Mouse (Mus musculus) forebrain, postnatal 0 days (tissue): Measurements from ENCODE around the gene Siae. TPM values are rescaled to one million over a fixed set of nuclear protein-coding genes. Genes with fewer than 3 reads are reported as not detected.

Experiments
- ATAC-seq: fragments of 200-750 bp; cut with Nextera tagmentation; 2 replicates; pipeline ENCODE4 v1.8.0; 2017; ENCODE audit warnings: mild to moderate bottlenecking, moderate library complexity
- DNase-seq: peaks from one replicate; pipeline ENCODE4 v3.0.0-alpha.2; 2015
- H3K27ac ChIP-seq: fragments of 300-500 bp; sonication (generic); 2 replicates; pipeline ENCODE4 v1.5.1; 2014; ENCODE audit warnings: low read depth, mild to moderate bottlenecking, antibody characterized with exemption, low read length, moderate library complexity, mixed read lengths
- H3K27me3 ChIP-seq: fragments of 300-500 bp; sonication (generic); 2 replicates; pipeline ENCODE4 v1.6.1; 2014; ENCODE audit warnings: mild to moderate bottlenecking, low read length, mixed read lengths; ENCODE audit not compliant: insufficient read depth
- H3K36me3 ChIP-seq: fragments of 300-500 bp; sonication (generic); 2 replicates; pipeline ENCODE4 v1.6.1; 2014; ENCODE audit warnings: mild to moderate bottlenecking, moderate library complexity; ENCODE audit not compliant: insufficient read depth
- H3K4me1 ChIP-seq: fragments of 300-500 bp; sonication (generic); 2 replicates; pipeline ENCODE4 v1.6.1; 2014; ENCODE audit warnings: antibody characterized with exemption; ENCODE audit not compliant: insufficient read depth
- H3K4me2 ChIP-seq: fragments of 300-500 bp; sonication (generic); 2 replicates; pipeline ENCODE4 v1.6.1; 2014; ENCODE audit warnings: low read depth, mild to moderate bottlenecking, moderate library complexity
- H3K4me3 ChIP-seq: fragments of 300-500 bp; sonication (generic); 2 replicates; pipeline ENCODE4 v1.5.1; 2014; ENCODE audit warnings: low read depth, low read length, mixed read lengths
- H3K9ac ChIP-seq: fragments of 300-500 bp; sonication (generic); 2 replicates; pipeline ENCODE4 v1.6.1; 2014; ENCODE audit warnings: mild to moderate bottlenecking
- H3K9me3 ChIP-seq: fragments of 300-500 bp; sonication (generic); 2 replicates; pipeline ENCODE4 v1.6.1; 2016; ENCODE audit warnings: low read length
- CTCF ChIP-seq: sonication (generic); IDR thresholded peaks from 2 replicates; pipeline ENCODE4 v1.5.1; 2016; ENCODE audit warnings: antibody characterized with exemption, control low read depth, low read depth
- WGBS: fragments of 180-500 bp; shearing (Covaris S2); extraction: QIAGEN DNeasy Blood & Tissue Kit; methylation state at CpG from one replicate; pipeline ENCODE4 v1.1.7; 2014; 5-methylcytosine and 5-hydroxymethylcytosine counted together
- polyA plus RNA-seq: library from polyadenylated mRNA; unstranded; fragments of >200 nt; fragmentation: Nextera tagmentation; extraction: Ambion mirVana; gene quantifications from 2 replicates; pipeline ENCODE4 v1.2.1, GENCODE M21; 2015
- total RNA-seq: library from RNA; depleted of rRNA; stranded (reverse); fragments of >200 nt; gene quantifications from 2 replicates; pipeline ENCODE4 v1.2.3, GENCODE M21; 2014; rRNA removed

The Siae gene
- total and polyA plus RNA-seq, 2 experiments from 2014 or later, result 13.7 to 13.8 TPM

DNA sequence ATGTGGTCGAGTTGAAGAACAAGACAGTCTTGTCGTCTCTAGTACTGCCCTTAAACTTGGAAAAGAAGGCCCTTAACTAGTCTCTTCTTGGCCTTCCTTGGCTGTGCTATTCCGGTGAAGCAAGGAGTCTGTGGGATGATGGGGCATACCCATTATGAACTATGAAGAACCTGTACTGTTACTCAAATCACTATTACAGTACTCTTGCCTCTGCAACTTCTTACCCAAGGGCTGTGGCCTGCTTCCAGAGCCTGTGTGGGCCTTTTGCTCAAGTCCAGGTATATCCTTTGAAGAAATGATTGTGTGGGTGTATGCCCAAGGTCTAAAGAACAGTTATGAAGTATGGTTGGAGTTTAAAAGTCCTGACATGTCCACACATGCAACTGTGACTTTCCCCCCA is 114.8 kb downstream of the Siae start:
- Histone ChIP-seq H3K9me3 (no peaks in the 10 kb centered on the region), H3K27ac (no peak overlapping the region), H3K27me3 (no peaks in the 10 kb centered on the region), H3K36me3 (no peaks in the 10 kb centered on the region), H3K4me3 (no peak overlapping the region), H3K4me1 (no peaks in the 10 kb centered on the region), H3K9ac (no peak overlapping the region), H3K4me2 (no peak overlapping the region)
- TF ChIP-seq CTCF, result no peak
- ATAC-seq (no peak), DNase-seq (no peak)
- 89% methylated on average over 3 of the region's 3 CpGs for WGBS

DNA sequence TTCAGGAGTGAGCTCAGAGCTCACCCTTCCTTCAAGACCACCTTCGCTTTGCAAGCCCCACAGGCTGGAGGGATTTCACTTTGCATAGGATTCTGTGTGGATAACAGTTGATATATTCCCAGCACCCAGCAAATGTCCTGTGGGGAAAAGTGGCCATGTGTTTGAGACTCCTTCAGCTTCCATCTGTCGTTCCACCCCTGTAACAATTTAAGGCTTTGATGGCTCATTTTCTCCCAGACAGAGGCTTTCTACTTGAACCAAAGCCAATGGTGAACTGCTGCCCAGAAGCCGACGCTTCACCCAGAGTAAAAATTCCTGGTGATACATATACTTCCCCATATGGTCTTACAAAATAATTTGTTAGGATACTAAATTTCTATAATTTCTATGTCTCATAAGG is 119.8 kb downstream of the Siae start:
- Histone ChIP-seq H3K4me2 (no peak overlapping the region), H3K4me1 (no peaks in the 10 kb centered on the region), H3K4me3 (no peak overlapping the region), H3K27ac (no peak overlapping the region), H3K36me3 (no peaks in the 10 kb centered on the region), H3K27me3 (no peaks in the 10 kb centered on the region), H3K9me3 (no peaks in the 10 kb centered on the region), H3K9ac (no peak overlapping the region)
- WGBS, result 50% methylated on average over 4 of the region's 4 CpGs
- DNase-seq (no peak), ATAC-seq (no peak)
- TF ChIP-seq CTCF, result no peak

GRCm38 (mm10) chr9:37681123-37681522 is 125.6 kb downstream of the Siae start:
- DNase-seq (no peak), ATAC-seq (no peak)
- Histone ChIP-seq H3K27ac (no peak overlapping the region), H3K36me3 (no peaks in the 10 kb centered on the region), H3K4me1 (no peaks in the 10 kb centered on the region), H3K9me3 (no peaks in the 10 kb centered on the region), H3K4me2 (no peak overlapping the region), H3K4me3 (no peak overlapping the region), H3K27me3 (no peaks in the 10 kb centered on the region), H3K9ac (no peak overlapping the region)
- TF ChIP-seq CTCF, result no peak
- WGBS, result 92% methylated on average over 1 of the region's 1 CpGs

DNA sequence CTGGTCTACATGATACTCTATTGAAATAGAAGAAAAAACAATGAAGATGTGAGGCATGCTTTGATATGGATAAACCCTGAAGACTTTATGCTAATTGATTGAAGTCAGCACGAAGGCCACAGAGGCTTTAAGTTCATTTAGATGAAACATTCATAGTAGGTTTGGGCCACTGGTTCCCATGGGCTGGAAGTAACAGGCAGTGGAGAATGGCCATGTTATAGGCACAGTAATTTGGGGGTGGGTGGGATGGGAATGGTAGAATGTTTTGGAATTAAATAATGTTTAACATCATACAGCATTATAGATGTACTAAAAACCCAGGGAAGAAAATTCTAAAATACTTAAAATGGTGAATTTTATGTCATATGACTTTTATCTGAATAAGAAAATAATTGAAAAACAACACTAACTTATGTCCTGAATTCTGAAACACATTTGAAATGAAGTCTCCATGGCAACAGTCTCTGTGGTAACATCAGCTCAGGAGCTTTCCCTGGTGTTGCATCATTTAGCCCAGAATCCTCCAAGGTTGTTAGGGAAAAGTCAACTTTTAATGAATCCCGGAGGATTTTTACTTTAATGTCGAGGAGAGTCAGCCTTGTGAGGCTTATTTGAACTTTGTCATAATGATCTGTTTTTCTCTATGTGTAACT is 131.9 kb downstream of the Siae start:
- Histone ChIP-seq H3K9ac (no peak overlapping the region), H3K4me3 (no peak overlapping the region), H3K4me2 (no peak overlapping the region), H3K9me3 (no peaks in the 10 kb centered on the region), H3K4me1 (peaks cover 5% of the 10 kb centered on the region; the same call in 1 of the 2 replicates), H3K27ac (0 out of 2 replicates have a peak overlapping the region, but pooled peaks have one; percentile 35), H3K27me3 (no peaks in the 10 kb centered on the region), H3K36me3 (no peaks in the 10 kb centered on the region)
- DNase-seq (peak; percentile 62), ATAC-seq (peak; percentile 87)
- WGBS, result 45% methylated on average over 3 of the region's 3 CpGs
- no peak for TF ChIP-seq CTCF

- Histone ChIP-seq H3K9me3 (no peaks in the 10 kb centered on the region), H3K4me2 (no peak overlapping the region), H3K9ac (no peak overlapping the region), H3K4me3 (no peak overlapping the region), H3K27me3 (no peaks in the 10 kb centered on the region), H3K4me1 (peaks cover 5% of the 10 kb centered on the region; the same call in 1 of the 2 replicates), H3K27ac (0 out of 2 replicates have a peak overlapping the region, but pooled peaks have one; percentile 35), H3K36me3 (no peaks in the 10 kb centered on the region)
- ATAC-seq (peak; percentile 59), DNase-seq (no peak)
- 29% methylated on average over 3 of the region's 3 CpGs for WGBS
- no peak; the same call in 1 of the 2 replicates for TF ChIP-seq CTCF
These were observed 132.4 kb downstream of the Siae start for GRCm38 (mm10) chr9:37687941-37688303.

- peak; percentile 63 for TF ChIP-seq CTCF
- peak; percentile 74 for ATAC-seq
- no peak overlapping the region for H3K27ac ChIP-seq
These were observed 134.6 kb downstream of the Siae start for GRCm38 (mm10) chr9:37689970-37690686.

More at GRCm38 (mm10) chr9:37689970-37690686, 134.6 kb downstream of the Siae start:
- peak; percentile 54 for DNase-seq
- Histone ChIP-seq H3K36me3 (no peaks in the 10 kb centered on the region), H3K4me2 (no peak overlapping the region), H3K4me1 (peaks cover 5% of the 10 kb centered on the region; the same call in 1 of the 2 replicates), H3K27me3 (no peaks in the 10 kb centered on the region), H3K9me3 (no peaks in the 10 kb centered on the region), H3K9ac (no peak overlapping the region), H3K4me3 (no peak overlapping the region)
- 27% methylated on average over 5 of the region's 5 CpGs for WGBS

Other genes with a start within 250 kb of the Siae start
- 6.3 and 8.7 TPM in 2 replicates for gene Ccdc15, start 207.3 kb upstream of the Siae start, total RNA-seq
- gene Ccdc15, start 207.3 kb upstream of the Siae start, polyA plus RNA-seq, result 4.2 and 7.8 TPM in 2 replicates
- gene Hepacam, start 188.3 kb upstream of the Siae start, total RNA-seq, result 11.8 and 17.2 TPM in 2 replicates
- 27.8 and 39.8 TPM in 2 replicates for gene Hepacam, start 188.3 kb upstream of the Siae start, polyA plus RNA-seq
- 4.1 and 9.6 TPM in 2 replicates for gene Robo4, start 153.8 kb upstream of the Siae start, total RNA-seq
- 3.1 and 3.3 TPM in 2 replicates for gene Robo4, start 153.8 kb upstream of the Siae start, polyA plus RNA-seq
- gene Robo3, start 122.5 kb upstream of the Siae start, total RNA-seq, result 1.2 and 1.9 TPM in 2 replicates
- gene Robo3, start 122.5 kb upstream of the Siae start, polyA plus RNA-seq, result 0.48 and 1.5 TPM in 2 replicates
- gene Msantd2, start 66.4 kb upstream of the Siae start, total RNA-seq, result 43.3 and 122 TPM in 2 replicates
- 15.3 and 19.5 TPM in 2 replicates for gene Msantd2, start 66.4 kb upstream of the Siae start, polyA plus RNA-seq
- gene Esam, start 27.6 kb upstream of the Siae start, total RNA-seq, result 29.0 and 144 TPM in 2 replicates
- gene Esam, start 27.6 kb upstream of the Siae start, polyA plus RNA-seq, result 36.3 and 37.3 TPM in 2 replicates
- 2.4 and 2.5 TPM in 2 replicates for gene Vsig2, start 16.4 kb upstream of the Siae start, total RNA-seq
- 1.2 and 1.3 TPM in 2 replicates for gene Vsig2, start 16.4 kb upstream of the Siae start, polyA plus RNA-seq
- gene Nrgn, start 2.8 kb upstream of the Siae start, total RNA-seq, result 76.2 and 112 TPM in 2 replicates
- 152 and 176 TPM in 2 replicates for gene Nrgn, start 2.8 kb upstream of the Siae start, polyA plus RNA-seq
- gene Spa17, start 58.0 kb downstream of the Siae start, total RNA-seq, result 2.4 and 5.3 TPM in 2 replicates
- 10.2 and 10.8 TPM in 2 replicates for gene Spa17, start 58.0 kb downstream of the Siae start, polyA plus RNA-seq
- gene Tbrg1, start 101.6 kb downstream of the Siae start, total RNA-seq, result 63.5 and 72.6 TPM in 2 replicates
- 84.3 and 97.0 TPM in 2 replicates for gene Tbrg1, start 101.6 kb downstream of the Siae start, polyA plus RNA-seq
- gene Panx3, start 113.5 kb downstream of the Siae start, total RNA-seq, result 0.08 and 1.8 TPM in 2 replicates
- not detected in 2 replicates for gene Panx3, start 113.5 kb downstream of the Siae start, polyA plus RNA-seq
- not detected in 2 replicates for gene Olfr160, start 160.6 kb downstream of the Siae start, total RNA-seq
- gene Olfr160, start 160.6 kb downstream of the Siae start, polyA plus RNA-seq, result not detected in 2 replicates
- not detected in 2 replicates for gene Olfr874, start 189.4 kb downstream of the Siae start, total RNA-seq
- gene Olfr874, start 189.4 kb downstream of the Siae start, polyA plus RNA-seq, result not detected in 2 replicates
- gene Olfr875, start 216.2 kb downstream of the Siae start, total RNA-seq, result not detected in 2 replicates
- gene Olfr875, start 216.2 kb downstream of the Siae start, polyA plus RNA-seq, result 0.16 TPM in 1 of 2 replicates, not detected in the other
- gene Olfr876, start 247.3 kb downstream of the Siae start, total RNA-seq, result not detected in 2 replicates
- not detected in 2 replicates for gene Olfr876, start 247.3 kb downstream of the Siae start, polyA plus RNA-seq